Mouse (Mus musculus) stomach, postnatal 0 days (tissue): Measurements from ENCODE around the gene Fam69b. TPM values are rescaled to one million over a fixed set of nuclear protein-coding genes. Genes with fewer than 3 reads are reported as not detected.
"Not testable (repeated sequence)": the region's sequence is repeated elsewhere in the genome, so short reads cannot be mapped to it uniquely, and the experiment has no call there.

Source experiments
- ATAC-seq: fragments of 200-750 bp; cut with Nextera tagmentation; 2 replicates; pipeline ENCODE4 v1.8.0; 2017; ENCODE audit not compliant: low FRiP score, low TSS enrichment
- DNase-seq: peaks from one replicate; pipeline ENCODE4 v3.0.0-alpha.2; 2016; ENCODE audit warnings: low spot score
- H3K27ac ChIP-seq: fragments of 300-500 bp; sonication (generic); replicated peaks from 2 replicates; pipeline ENCODE4 v1.5.1; 2014; ENCODE audit warnings: mild to moderate bottlenecking, control low read depth
- H3K27me3 ChIP-seq: fragments of 300-500 bp; sonication (generic); 2 replicates; pipeline ENCODE4 v1.6.1; 2014; ENCODE audit warnings: low read length; ENCODE audit not compliant: control insufficient read depth, insufficient read depth
- H3K36me3 ChIP-seq: fragments of 300-500 bp; sonication (generic); 2 replicates; pipeline ENCODE4 v1.6.1; 2014; ENCODE audit warnings: low read length, mixed read lengths; ENCODE audit not compliant: control insufficient read depth, insufficient read depth
- H3K4me1 ChIP-seq: fragments of 300-500 bp; sonication (generic); replicated peaks from 2 replicates; pipeline ENCODE4 v1.6.1; 2014; ENCODE audit warnings: antibody characterized with exemption; ENCODE audit not compliant: control insufficient read depth, insufficient read depth
- H3K4me2 ChIP-seq: fragments of 300-500 bp; sonication (generic); replicated peaks from 2 replicates; pipeline ENCODE4 v1.6.1; 2014; ENCODE audit warnings: low read depth, mild to moderate bottlenecking, control low read depth, moderate library complexity
- H3K4me3 ChIP-seq: fragments of 300-500 bp; sonication (generic); 2 replicates; pipeline ENCODE4 v1.5.1; 2014; ENCODE audit warnings: low read depth, low read length, control low read depth
- H3K9ac ChIP-seq: fragments of 300-500 bp; sonication (generic); 2 replicates; pipeline ENCODE4 v1.6.1; 2014; ENCODE audit warnings: mild to moderate bottlenecking, low read length, control low read depth, mixed read lengths
- H3K9me3 ChIP-seq: fragments of 300-500 bp; sonication (generic); 2 replicates; pipeline ENCODE4 v1.6.1; 2016; ENCODE audit warnings: low read length; ENCODE audit not compliant: control insufficient read depth
- CTCF ChIP-seq: IDR thresholded peaks from 2 replicates; pipeline ENCODE4 v1.5.1; 2016; ENCODE audit warnings: antibody characterized with exemption, low read depth, mild to moderate bottlenecking, moderate library complexity
- EP300 ChIP-seq: optimal IDR thresholded peaks from 2 replicates; pipeline ENCODE3; 2016; ENCODE audit warnings: antibody characterized with exemption
- WGBS: fragments of 180-500 bp; shearing (Covaris S2); extraction: QIAGEN DNeasy Blood & Tissue Kit; methylation state at CpG from one replicate; pipeline ENCODE4 v1.1.7; 2014; 5-methylcytosine and 5-hydroxymethylcytosine counted together
- microRNA counts: library from miRNA; unstranded; fragments of <30 nt; microRNA quantifications from one replicate; lab custom pipeline; 2015
- microRNA-seq: library from miRNA; unstranded; fragments of <30 nt; microRNA quantifications from one replicate; pipeline ENCODE4, GENCODE M21; 2016
- polyA plus RNA-seq: library from polyadenylated mRNA; unstranded; fragments of >200 nt; fragmentation: Nextera tagmentation; extraction: Ambion mirVana; gene quantifications from 2 replicates; pipeline ENCODE4 v1.2.1, GENCODE M21; 2015

The Fam69b gene
- polyA plus RNA-seq, 1 experiment from 2014 or later: 10.9 TPM

DNA sequence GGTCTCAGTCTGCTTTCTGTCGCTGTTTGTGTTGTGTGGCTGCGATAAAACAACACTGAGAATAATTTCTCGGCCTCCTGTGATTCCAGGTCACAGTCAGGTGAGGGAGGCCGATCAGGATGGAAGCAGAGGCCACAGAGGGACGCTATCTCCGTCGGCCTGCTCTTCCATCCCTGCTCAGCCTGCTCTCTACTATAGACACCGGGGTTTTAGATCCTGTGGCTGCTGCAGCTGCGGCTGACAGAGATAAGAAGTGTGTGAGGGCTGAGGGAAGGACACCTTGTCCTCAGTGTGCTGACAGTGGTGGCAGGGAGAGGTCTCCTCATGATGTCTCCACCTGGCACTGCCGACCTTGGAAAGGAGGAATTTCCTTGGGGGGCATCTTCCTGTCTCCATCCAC lies 34.9 kb downstream of the Fam69b start:
- 68% methylated on average over 10 of the region's 10 CpGs for WGBS
- no peak for TF ChIP-seq EP300
- TF ChIP-seq CTCF: no peak
- H3K4me2 ChIP-seq: no peak overlapping the region
- no peak overlapping the region for H3K4me3 ChIP-seq
- ATAC-seq: no peak
- H3K9ac ChIP-seq: no peak overlapping the region
- no peaks in the 10 kb centered on the region for H3K36me3 ChIP-seq
- no peaks in the 10 kb centered on the region for H3K9me3 ChIP-seq
- no peaks in the 10 kb centered on the region for H3K27me3 ChIP-seq
- H3K4me1 ChIP-seq: no peaks in the 10 kb centered on the region
- H3K27ac ChIP-seq: no peak overlapping the region
- no peak for DNase-seq

DNA sequence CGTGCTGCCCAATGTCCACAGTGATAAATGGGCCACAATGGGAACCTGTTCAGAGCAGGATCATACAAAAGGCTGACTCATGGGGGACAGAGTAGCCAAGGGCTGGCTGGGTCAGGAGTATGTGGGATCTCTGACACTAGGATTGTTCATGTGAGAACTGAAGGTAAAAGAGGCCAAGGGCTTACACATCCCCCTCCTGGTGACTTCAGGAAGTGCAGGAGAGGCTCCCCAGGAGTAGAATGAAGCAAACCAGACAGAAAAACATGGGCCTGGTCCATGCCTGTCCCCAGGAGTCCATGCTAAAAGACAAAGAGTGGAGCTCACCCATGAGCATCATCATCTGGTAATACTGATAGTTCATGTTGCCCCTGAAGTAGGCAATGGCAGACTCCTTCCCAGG lies 35.3 kb downstream of the Fam69b start:
- H3K4me1 ChIP-seq, H3K27me3 ChIP-seq, H3K36me3 ChIP-seq, H3K27ac ChIP-seq, H3K4me3 ChIP-seq, H3K9ac ChIP-seq, H3K4me2 ChIP-seq, H3K9me3 ChIP-seq: not testable (repeated sequence)
- DNase-seq (peak; percentile 68), ATAC-seq (peak; percentile 47; the same call in 1 of the 2 replicates)
- TF ChIP-seq CTCF: peak; percentile 77
- 81% methylated on average over 1 of the region's 1 CpGs for WGBS

DNA sequence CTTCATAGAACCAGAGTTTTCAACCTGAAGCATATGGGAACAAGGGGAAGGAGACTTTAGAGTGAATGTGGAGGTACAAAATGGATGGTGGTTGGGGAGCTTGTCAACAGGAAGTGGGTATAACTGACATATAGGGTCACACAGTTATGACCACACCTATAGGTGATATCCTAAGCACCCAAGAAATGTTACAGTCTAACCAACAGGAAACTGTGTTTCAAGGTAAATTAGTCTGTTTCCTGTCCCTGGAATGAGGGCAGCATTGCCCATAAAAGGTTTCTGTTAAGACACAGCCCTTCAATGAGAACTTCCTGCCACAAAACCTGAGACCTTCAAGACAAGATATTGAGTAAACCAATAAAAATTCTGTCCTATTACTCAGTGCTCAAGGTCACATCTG lies 40.5 kb downstream of the Fam69b start:
- Histone ChIP-seq H3K4me3 (no peak overlapping the region), H3K4me2 (no peak overlapping the region), H3K36me3 (no peaks in the 10 kb centered on the region), H3K4me1 (no peaks in the 10 kb centered on the region), H3K9ac (no peak overlapping the region), H3K27ac (no peak overlapping the region), H3K9me3 (no peaks in the 10 kb centered on the region), H3K27me3 (no peaks in the 10 kb centered on the region)
- no peak for ATAC-seq
- TF ChIP-seq CTCF: no peak
- no peak for TF ChIP-seq EP300
- DNase-seq: no peak

- DNase-seq: no peak
- no peak within 1 kb of the TSS for H3K4me3 ChIP-seq
- no peak for TF ChIP-seq CTCF
- no peak for TF ChIP-seq EP300
- no peak within 1 kb of the TSS for H3K9ac ChIP-seq
- H3K27ac ChIP-seq: no peak within 1 kb of the TSS
- H3K36me3 ChIP-seq: no peaks in the 10 kb centered on the region
- ATAC-seq: no peak
- no peaks in the 10 kb centered on the region for H3K4me1 ChIP-seq
- 88% methylated on average over 3 of the region's 3 CpGs for WGBS
- no peak within 1 kb of the TSS for H3K4me2 ChIP-seq
- H3K27me3 ChIP-seq: no peaks in the 10 kb centered on the region
- H3K9me3 ChIP-seq: no peaks in the 10 kb centered on the region
These were observed 42.9 kb downstream of the Fam69b start, which contains the start of gene Lcn4 for GRCm38 (mm10) chr2:26671182-26671581. TSS of gene Lcn4 (minus strand) at chr2:26671282.

MicroRNAs within 50 kb of the gene (microRNA counts, 519-probe panel; counts per million panel counts)
- microRNA mmu-miR-126-3p (lab: Ali Mortazavi, UCI) (7,672 counts per million, percentile 97 among the panel's probes with 10 or more counts), microRNA mmu-miR-126-5p (lab: Ali Mortazavi, UCI) (5,072 counts per million, percentile 56 among the panel's probes with 10 or more counts)

Small RNA genes lying within 50 kb of the gene (microRNA-seq; reads per million reads assigned to microRNA genes)
- gene Mir126a: not detected
- not detected for gene Mir126b

Other genes with a start within 250 kb of the Fam69b start
- 7.4 and 9.5 TPM in 2 replicates for gene Snapc4, start 247.8 kb upstream of the Fam69b start, polyA plus RNA-seq
- gene Entr1, start 239.1 kb upstream of the Fam69b start, polyA plus RNA-seq: 52.6 and 58.9 TPM in 2 replicates
- 53.3 and 55.4 TPM in 2 replicates for gene Pmpca, start 239.1 kb upstream of the Fam69b start, polyA plus RNA-seq
- gene Inpp5e, start 219.3 kb upstream of the Fam69b start, polyA plus RNA-seq: 6.3 and 7.7 TPM in 2 replicates
- gene Sec16a, start 183.2 kb upstream of the Fam69b start, polyA plus RNA-seq: 10.6 and 11.7 TPM in 2 replicates
- gene Notch1, start 111.8 kb upstream of the Fam69b start, polyA plus RNA-seq: 4.8 and 5.6 TPM in 2 replicates
- gene Egfl7, start 48.4 kb upstream of the Fam69b start, polyA plus RNA-seq: 49.7 and 54.3 TPM in 2 replicates
- gene Gm20532, start 41.8 kb upstream of the Fam69b start, polyA plus RNA-seq: 0.18 TPM in 1 of 2 replicates, not detected in the other
- gene Agpat2, start 24.0 kb upstream of the Fam69b start, polyA plus RNA-seq: 109 and 120 TPM in 2 replicates
- not detected in 2 replicates for gene Lcn4, start 42.8 kb downstream of the Fam69b start, polyA plus RNA-seq
- 0.39 TPM in 2 replicates for gene Abo, start 236.5 kb downstream of the Fam69b start, polyA plus RNA-seq